Mouse (Mus musculus): ENCODE results near the gene Mup9. TPM values are rescaled to one million over a fixed set of nuclear protein-coding genes. Genes with fewer than 3 reads are reported as not detected.
"Not testable (repeated sequence)": the region's sequence is repeated elsewhere in the genome, so short reads cannot be mapped to it uniquely, and the experiment has no call there.

The Mup9 gene
- not detected for polyA plus RNA-seq (2012; fragmentation: generic; extraction: Trizol)
- long read RNA-seq, experiment 1, result 0 reads
- long read RNA-seq, experiment 2, result 0 reads

- H3K4me3 ChIP-seq (ENCODE audit: insufficient read depth, poor library complexity, severe bottlenecking); H3K27me3 ChIP-seq (ENCODE audit: control insufficient read depth, insufficient read depth, insufficient read length); H3K36me3 ChIP-seq (ENCODE audit: control insufficient read depth, insufficient read depth); H3K79me3 ChIP-seq (ENCODE audit: low read depth); H3K79me2 ChIP-seq (ENCODE audit: control insufficient read depth, insufficient read depth); H3ac ChIP-seq (ENCODE audit: control insufficient read depth, insufficient read length, low read depth): not testable (repeated sequence)
Observed at GRCm38 (mm10) chr4:60421852-60422251, at the start of gene Mup9. TSS of gene Mup9 (minus strand) at chr4:60421952.

Other genes with a start within 250 kb of the Mup9 start
- gene Mup8, start 199.4 kb downstream of the Mup9 start, polyA plus RNA-seq (2012; fragmentation: generic; extraction: Trizol), result not detected
- not detected for gene Mup1, start 80.0 kb upstream of the Mup9 start, polyA plus RNA-seq (2012; fragmentation: generic; extraction: Trizol)
- not detected for gene Mup10, start 160.2 kb upstream of the Mup9 start, polyA plus RNA-seq (2012; fragmentation: generic; extraction: Trizol)
- not detected for gene Mup11, start 240.5 kb upstream of the Mup9 start, polyA plus RNA-seq (2012; fragmentation: generic; extraction: Trizol)

Data from C2C12 (cell line).